Mouse (Mus musculus): ENCODE measurements at regions not wholly inside any gene's neighbourhood (a gene's known extent, or its start where the extent isn't known, plus 50 kb on each side); places are given as distances from the start of the nearest gene placed in this dataset.

DNA sequence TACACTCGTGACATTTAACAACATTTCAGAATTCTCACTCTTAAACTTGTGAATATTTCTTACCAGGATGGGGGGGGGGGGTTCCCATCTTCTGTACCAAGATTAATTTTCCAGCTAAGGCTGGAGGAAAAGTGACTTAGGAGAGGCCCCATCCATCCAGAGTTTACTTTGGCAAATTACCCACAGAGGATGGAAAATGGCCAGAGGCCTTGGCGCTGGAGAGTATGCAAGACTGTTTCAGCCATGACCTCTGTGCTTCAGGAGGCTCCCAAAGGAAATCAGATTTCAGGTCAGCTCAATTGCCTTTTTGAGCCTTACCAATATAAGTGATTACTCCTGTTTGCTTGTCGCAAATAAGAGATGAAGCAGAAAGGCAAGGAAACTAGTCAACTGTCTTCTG, 143.4 kb upstream of the F930015N05Rik start:
- H3K9me3 ChIP-seq, result no peaks in the 10 kb centered on the region
- no peak overlapping the region for H3K4me3 ChIP-seq (replicated peaks)
- H3K9ac ChIP-seq, result no peak overlapping the region
- H3K4me1 ChIP-seq (replicated peaks), result no peaks in the 10 kb centered on the region
- WGBS, result 63% methylated on average over 3 of the region's 3 CpGs
- no peak overlapping the region for H3K4me2 ChIP-seq (replicated peaks)
- ATAC-seq, result no peak
- H3K36me3 ChIP-seq, result no peaks in the 10 kb centered on the region
- no peaks in the 10 kb centered on the region for H3K27me3 ChIP-seq (replicated peaks)
- H3K27ac ChIP-seq, result no peak overlapping the region

DNA sequence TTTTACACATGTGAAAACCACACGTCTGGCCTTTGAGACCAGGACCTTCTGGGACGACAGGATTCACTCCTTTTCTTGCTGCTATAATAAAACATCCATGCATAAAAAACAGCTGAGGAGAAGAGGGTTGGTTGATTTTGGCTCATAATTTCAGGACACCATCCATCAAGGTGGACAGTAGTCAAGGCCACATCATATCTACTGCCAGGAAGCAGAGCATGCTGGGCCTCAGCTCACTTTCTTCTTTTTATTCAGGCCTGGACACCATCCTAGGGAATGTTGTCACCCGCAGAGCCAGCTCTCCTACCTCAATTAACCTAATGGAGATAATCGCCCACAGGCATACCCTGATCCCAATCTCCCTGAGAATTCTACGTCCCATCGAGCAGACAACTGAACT, 149.6 kb upstream of the F930015N05Rik start:
- no peak for ATAC-seq
- no peak overlapping the region for H3K4me2 ChIP-seq (replicated peaks)
- H3K9me3 ChIP-seq, result no peaks in the 10 kb centered on the region
- no peak overlapping the region for H3K9ac ChIP-seq
- no peaks in the 10 kb centered on the region for H3K27me3 ChIP-seq (replicated peaks)
- H3K36me3 ChIP-seq, result no peaks in the 10 kb centered on the region
- WGBS, result 85% methylated on average over 6 of the region's 6 CpGs
- no peak overlapping the region for H3K27ac ChIP-seq
- no peaks in the 10 kb centered on the region for H3K4me1 ChIP-seq (replicated peaks)
- H3K4me3 ChIP-seq (replicated peaks), result no peak overlapping the region

DNA sequence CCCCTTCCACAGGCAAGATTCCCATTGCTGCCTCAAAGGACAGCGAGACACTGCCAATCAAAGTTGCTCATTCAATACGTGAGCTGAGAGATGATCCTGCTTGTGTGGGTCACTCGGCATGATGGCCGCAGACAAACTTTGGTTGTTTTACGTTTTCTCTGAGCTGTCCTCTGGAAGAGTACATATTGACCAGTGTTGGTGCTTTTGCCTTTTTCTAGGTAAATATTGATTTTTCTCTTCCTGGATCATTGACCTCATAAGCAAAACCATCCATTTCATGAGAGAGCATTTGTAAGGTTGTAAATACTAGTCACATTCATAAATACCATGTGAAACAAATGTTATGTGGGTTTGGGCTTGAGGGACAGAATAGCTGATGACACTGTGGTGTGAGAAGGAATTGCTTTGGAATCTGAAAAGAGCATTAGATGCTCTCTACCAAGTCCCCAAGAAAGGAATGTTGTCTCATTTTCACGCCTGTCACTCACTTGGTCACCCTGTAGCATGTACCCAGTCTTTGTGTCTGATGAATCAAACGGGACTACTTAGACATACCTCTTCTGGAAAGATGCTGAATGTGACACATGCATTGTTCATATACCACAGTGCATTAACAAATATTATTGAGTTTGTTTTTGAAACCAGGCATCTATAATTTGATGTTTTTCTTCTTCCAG, 150.7 kb upstream of the F930015N05Rik start:
- H3K36me3 ChIP-seq, result no peaks in the 10 kb centered on the region

DNA sequence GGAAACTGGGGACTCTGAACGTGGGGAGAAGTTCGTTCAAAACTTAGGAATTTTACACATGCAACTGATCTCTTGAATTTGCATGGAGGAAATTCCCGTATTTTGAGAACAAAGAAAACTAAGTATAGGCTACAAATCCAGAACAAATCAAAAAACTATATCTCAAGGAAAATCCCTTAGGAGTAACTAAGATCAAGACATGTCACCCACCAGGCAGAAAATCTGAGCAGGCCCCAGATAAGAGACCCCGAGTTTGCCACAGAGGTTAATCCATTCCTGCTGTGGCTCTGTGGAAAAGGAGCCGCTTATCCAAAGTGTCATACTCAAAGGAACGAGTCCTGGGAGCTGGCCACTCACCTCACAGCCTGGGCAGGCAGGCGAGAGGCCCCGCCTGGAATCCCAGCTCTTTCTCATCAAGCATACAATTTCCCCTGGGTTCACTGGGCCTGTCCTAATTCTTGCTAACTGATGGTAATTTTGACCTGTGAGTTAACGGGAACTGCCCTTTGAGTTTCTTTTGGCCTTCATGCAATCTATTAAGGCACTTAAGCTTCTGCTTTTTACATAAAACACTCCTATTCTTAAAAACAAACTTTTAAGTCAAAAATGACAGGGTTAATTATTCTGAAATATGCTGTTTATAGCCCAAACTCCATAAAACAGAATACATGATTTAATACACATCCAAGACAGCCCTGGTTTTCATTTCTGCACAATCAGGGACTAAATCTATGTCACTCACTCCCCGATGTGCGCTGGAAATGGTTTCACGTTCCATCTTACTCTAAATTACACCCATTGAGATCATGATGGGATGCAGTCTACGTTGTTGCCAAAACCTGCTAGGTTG, 151.5 kb upstream of the F930015N05Rik start:
- H3K27ac ChIP-seq, result no peak overlapping the region
- no peaks in the 10 kb centered on the region for H3K36me3 ChIP-seq
- no peak for ATAC-seq
- no peak overlapping the region for H3K9ac ChIP-seq
- H3K4me1 ChIP-seq (replicated peaks), result no peaks in the 10 kb centered on the region
- WGBS, result 46% methylated on average over 13 of the region's 13 CpGs
- H3K4me3 ChIP-seq (replicated peaks), result no peak overlapping the region
- H3K4me2 ChIP-seq (replicated peaks), result no peak overlapping the region
- H3K9me3 ChIP-seq, result no peaks in the 10 kb centered on the region
- H3K27me3 ChIP-seq (replicated peaks), result no peaks in the 10 kb centered on the region

More for the DNA sequence above, 150.7 kb upstream of the F930015N05Rik start:
- Histone ChIP-seq H3K9me3 (no peaks in the 10 kb centered on the region), H3K9ac (no peak overlapping the region), H3K4me3 (replicated peaks) (no peak overlapping the region), H3K4me1 (replicated peaks) (no peaks in the 10 kb centered on the region), H3K27ac (no peak overlapping the region), H3K4me2 (replicated peaks) (no peak overlapping the region), H3K27me3 (replicated peaks) (no peaks in the 10 kb centered on the region)
- 80% methylated on average over 7 of the region's 7 CpGs for WGBS
- no peak for ATAC-seq

DNA sequence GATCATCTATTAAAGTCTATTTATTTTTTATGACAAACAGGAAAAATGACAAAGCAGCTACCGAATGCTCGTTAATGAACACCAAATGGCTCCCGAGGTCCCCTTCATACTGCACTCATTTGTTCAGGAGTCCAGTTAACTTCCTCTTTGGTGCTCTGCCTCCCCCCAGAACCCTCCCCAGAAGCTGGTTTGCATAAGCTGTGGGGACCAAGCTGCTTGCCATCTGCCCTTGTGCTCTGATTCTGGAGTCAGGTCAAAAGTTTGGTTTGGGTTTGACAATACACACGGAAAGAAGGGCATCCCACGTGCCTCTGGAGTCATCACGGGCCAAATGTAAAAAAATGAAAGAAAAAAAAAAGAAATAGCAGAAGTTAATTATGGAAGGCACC, 152.1 kb upstream of the F930015N05Rik start:
- Histone ChIP-seq H3K4me2 (replicated peaks) (no peak overlapping the region), H3K9me3 (no peaks in the 10 kb centered on the region), H3K4me1 (replicated peaks) (no peaks in the 10 kb centered on the region), H3K27me3 (replicated peaks) (no peaks in the 10 kb centered on the region), H3K4me3 (replicated peaks) (no peak overlapping the region), H3K27ac (no peak overlapping the region), H3K9ac (no peak overlapping the region), H3K36me3 (no peaks in the 10 kb centered on the region)
- WGBS, result 66% methylated on average over 6 of the region's 6 CpGs
- no peak for ATAC-seq

DNA sequence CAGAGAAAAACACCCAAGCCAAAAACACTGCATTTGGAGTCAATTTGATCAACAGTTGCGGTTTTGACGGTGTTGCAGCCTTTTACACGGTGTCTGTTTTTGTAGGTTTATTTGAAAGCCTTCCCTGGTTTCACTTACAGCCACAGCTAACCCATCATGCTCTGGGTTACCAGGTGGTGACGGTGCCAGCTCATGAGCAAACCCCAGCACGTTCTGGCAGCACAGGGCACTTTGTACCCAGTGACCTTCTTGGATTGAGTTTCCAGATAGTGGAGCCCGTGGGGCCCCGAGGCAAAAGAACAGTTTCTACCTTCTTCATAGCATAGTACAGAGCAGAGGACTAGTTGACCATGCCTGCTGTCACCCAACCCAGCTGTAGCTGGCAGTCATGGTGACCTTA, 152.6 kb upstream of the F930015N05Rik start:
- Histone ChIP-seq H3K36me3 (no peaks in the 10 kb centered on the region), H3K4me1 (replicated peaks) (no peaks in the 10 kb centered on the region), H3K27ac (no peak overlapping the region), H3K9me3 (no peaks in the 10 kb centered on the region), H3K4me2 (replicated peaks) (no peak overlapping the region), H3K9ac (no peak overlapping the region), H3K27me3 (replicated peaks) (no peaks in the 10 kb centered on the region), H3K4me3 (replicated peaks) (no peak overlapping the region)
- ATAC-seq, result no peak
- 84% methylated on average over 7 of the region's 7 CpGs for WGBS

DNA sequence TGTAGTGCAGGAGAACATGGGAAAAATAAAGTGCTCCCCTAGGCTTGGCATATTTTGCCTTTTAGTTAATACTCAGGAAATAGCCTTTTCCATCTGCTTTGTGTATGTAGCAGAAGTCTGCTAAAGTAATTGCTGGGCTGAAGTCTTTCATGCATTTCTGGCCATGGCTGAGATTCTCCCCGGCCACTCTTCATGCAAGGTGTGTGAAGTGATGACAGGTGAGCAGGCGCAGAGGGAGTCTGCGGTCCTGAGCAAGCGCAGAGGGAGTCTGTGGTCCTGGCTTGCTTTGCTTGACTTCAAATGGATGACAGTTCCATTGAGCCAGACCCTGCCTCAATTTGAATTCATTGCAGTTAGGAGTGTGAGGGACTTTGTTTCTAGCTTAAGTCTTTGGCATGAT, 153.6 kb upstream of the F930015N05Rik start:
- no peaks in the 10 kb centered on the region for H3K36me3 ChIP-seq
- H3K4me1 ChIP-seq (replicated peaks), result no peaks in the 10 kb centered on the region
- no peak overlapping the region for H3K27ac ChIP-seq
- no peaks in the 10 kb centered on the region for H3K27me3 ChIP-seq (replicated peaks)
- H3K9ac ChIP-seq, result no peak overlapping the region
- no peak for ATAC-seq
- WGBS, result 80% methylated on average over 4 of the region's 4 CpGs
- H3K4me2 ChIP-seq (replicated peaks), result no peak overlapping the region
- no peak overlapping the region for H3K4me3 ChIP-seq (replicated peaks)
- H3K9me3 ChIP-seq, result no peaks in the 10 kb centered on the region

DNA sequence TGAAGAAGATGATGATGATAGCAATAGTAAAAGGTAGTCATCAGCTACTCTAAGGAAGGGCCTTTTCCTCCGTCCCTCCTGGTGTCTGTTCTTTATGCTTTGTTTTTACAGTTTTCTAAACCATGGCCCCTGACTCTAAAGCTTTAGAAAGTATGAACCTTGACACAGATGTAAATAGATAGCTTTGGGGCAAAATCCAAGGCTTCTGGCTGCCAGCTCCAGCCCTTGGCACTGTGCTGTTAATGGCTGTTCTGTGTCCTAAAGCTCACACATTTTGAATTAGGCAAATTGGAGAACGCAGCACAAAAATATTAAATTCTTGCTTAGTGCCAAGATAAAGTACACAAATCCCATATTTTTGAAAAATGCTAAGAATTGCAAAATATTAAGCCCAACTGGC, 155.8 kb upstream of the F930015N05Rik start:
- Histone ChIP-seq H3K27me3 (replicated peaks) (no peaks in the 10 kb centered on the region), H3K9ac (no peak overlapping the region), H3K4me2 (replicated peaks) (no peak overlapping the region), H3K27ac (no peak overlapping the region), H3K36me3 (no peaks in the 10 kb centered on the region), H3K9me3 (no peaks in the 10 kb centered on the region), H3K4me3 (replicated peaks) (no peak overlapping the region), H3K4me1 (replicated peaks) (no peaks in the 10 kb centered on the region)
- ATAC-seq, result no peak
- 82% methylated on average over 2 of the region's 2 CpGs for WGBS

DNA sequence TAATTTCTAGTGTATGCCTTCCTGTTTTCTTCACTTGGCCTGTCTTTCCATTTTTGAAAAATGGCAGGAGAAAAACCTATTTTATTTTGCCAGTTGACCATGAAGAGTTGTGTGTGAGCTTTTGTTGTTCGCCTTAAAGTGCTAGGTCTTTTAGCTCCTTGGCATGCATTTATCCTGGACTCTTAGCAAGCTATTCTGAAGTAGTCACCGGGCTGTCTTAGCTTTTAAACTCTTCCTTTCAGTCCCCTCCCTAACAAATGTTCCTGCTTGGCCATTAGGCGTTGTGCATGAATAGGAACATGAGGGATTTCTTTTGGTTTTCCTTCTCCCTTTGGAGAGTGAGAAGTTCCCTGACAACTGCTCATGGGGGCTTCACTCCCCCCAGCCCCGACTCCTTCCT, 160.9 kb upstream of the F930015N05Rik start:
- ATAC-seq, result no peak
- Histone ChIP-seq H3K4me2 (replicated peaks) (no peak overlapping the region), H3K36me3 (no peaks in the 10 kb centered on the region), H3K4me3 (replicated peaks) (no peak overlapping the region), H3K4me1 (replicated peaks) (0 out of 2 replicates have a peak, but pooled peaks cover 8% of the 10 kb centered on the region), H3K9ac (no peak overlapping the region), H3K27me3 (replicated peaks) (no peaks in the 10 kb centered on the region), H3K27ac (no peak overlapping the region), H3K9me3 (no peaks in the 10 kb centered on the region)
- WGBS, result 84% methylated on average over 4 of the region's 4 CpGs

DNA sequence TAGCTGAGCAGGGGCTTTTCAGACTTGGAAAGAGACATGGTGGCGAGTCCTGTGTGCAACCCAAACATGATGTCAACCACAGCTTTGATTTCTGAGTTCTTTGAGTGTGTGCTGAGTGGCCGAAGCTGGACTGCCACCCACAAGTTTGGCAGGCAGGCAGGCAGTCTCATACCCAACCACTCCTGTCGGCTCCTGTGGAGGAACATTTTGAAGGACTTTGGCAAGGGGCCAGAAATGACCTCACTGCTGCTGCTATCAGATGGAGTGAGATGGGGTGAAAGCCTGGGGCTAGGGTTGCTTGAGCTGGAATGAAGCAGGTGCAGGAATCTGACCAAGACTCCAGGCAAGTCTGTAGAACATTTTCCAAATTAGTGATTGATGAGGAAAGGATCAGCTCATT, 162.7 kb upstream of the F930015N05Rik start:
- 49% methylated on average over 3 of the region's 3 CpGs for WGBS
- Histone ChIP-seq H3K27ac (no peak overlapping the region), H3K9me3 (no peaks in the 10 kb centered on the region), H3K4me3 (replicated peaks) (no peak overlapping the region), H3K36me3 (no peaks in the 10 kb centered on the region), H3K9ac (no peak overlapping the region), H3K4me2 (replicated peaks) (no peak overlapping the region), H3K27me3 (replicated peaks) (no peaks in the 10 kb centered on the region), H3K4me1 (replicated peaks) (0 out of 2 replicates have a peak, but pooled peaks cover 8% of the 10 kb centered on the region)
- no peak for ATAC-seq

DNA sequence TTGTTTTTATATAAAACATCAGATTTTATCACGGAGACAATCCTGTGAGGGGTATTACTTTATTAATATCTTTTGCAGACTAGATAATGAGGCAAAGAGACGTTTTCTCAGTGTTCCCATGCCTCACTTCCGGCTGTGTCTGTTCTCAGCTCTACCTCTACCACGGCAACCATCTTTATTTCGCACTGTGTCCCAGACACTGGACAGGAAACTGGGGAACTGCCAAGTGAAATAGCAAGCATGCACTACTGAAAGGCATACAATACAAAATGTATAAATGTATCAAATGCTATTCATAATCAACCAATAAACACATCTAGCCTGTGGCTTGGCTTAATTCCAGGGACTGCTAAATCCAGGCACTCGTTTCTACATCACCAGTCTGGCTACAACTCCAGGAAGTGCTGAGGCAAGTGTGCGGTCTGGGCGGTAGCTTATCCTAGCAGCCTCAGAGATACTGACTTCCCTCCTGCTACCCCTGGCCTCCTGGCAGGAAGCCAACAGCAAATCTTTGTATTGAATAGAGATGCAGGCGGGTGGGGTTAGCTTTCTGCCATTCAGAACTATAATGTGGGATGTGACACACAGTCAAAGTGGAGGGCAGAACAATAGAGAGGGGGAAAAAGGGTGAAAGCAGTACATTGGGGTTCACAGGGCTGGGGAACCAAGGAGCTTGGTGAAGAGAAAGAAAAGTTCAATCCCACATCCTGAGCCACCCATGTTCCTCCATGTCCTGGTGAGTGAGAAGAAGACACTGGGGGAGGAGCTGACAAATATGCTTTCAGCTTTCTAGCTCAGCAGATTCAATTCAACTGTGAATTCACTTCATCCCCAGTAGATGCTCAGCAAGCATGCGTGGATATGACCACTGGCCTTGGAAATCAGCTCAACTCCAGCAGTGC, 164.0 kb upstream of the F930015N05Rik start:
- no peak overlapping the region for H3K4me2 ChIP-seq (replicated peaks)
- no peaks in the 10 kb centered on the region for H3K9me3 ChIP-seq
- H3K9ac ChIP-seq, result no peak overlapping the region
- no peak overlapping the region for H3K4me3 ChIP-seq (replicated peaks)
- 34% methylated on average over 10 of the region's 10 CpGs for WGBS
- H3K27ac ChIP-seq, result peak overlapping the region; percentile 14; the same call in 1 of the 2 replicates
- peak; percentile 90 for ATAC-seq
- no peaks in the 10 kb centered on the region for H3K27me3 ChIP-seq (replicated peaks)
- no peaks in the 10 kb centered on the region for H3K36me3 ChIP-seq
- H3K4me1 ChIP-seq (replicated peaks), result 0 out of 2 replicates have a peak, but pooled peaks cover 8% of the 10 kb centered on the region

DNA sequence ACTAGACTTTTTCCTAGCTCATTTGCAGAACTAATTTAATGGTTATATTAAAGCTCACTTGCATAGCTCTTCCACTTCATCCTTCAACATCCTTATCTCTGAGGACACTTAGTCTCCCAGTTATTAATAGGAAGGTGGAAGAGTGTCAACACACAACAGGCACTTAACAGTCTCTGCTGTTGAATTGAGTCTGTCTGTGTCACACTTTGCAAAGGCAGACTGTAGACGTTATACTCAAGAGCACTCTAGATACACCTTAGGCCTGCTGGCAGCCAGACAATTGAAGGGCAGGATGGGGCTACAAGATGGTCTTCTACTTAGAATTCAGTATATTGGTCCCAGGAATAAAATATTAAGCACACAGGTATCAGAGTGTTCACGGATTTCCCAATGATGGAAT, 172.6 kb upstream of the F930015N05Rik start:
- no peaks in the 10 kb centered on the region for H3K36me3 ChIP-seq
- H3K4me3 ChIP-seq (replicated peaks), result no peak overlapping the region
- no peak overlapping the region for H3K27ac ChIP-seq
- 72% methylated on average over 2 of the region's 2 CpGs for WGBS
- H3K9me3 ChIP-seq, result no peaks in the 10 kb centered on the region
- no peak for ATAC-seq
- no peaks in the 10 kb centered on the region for H3K27me3 ChIP-seq (replicated peaks)
- H3K4me1 ChIP-seq (replicated peaks), result no peaks in the 10 kb centered on the region
- H3K4me2 ChIP-seq (replicated peaks), result no peak overlapping the region
- H3K9ac ChIP-seq, result no peak overlapping the region
